Mouse (Mus musculus) ovary, postnatal 10 days (tissue): Measurements from ENCODE around the gene Nrsn2.
"Not testable (repeated sequence)": the region's sequence is repeated elsewhere in the genome, so short reads cannot be mapped to it uniquely, and the experiment has no call there.

ENCODE experiments used
- DNase-seq: peaks from one replicate; pipeline ENCODE4 v3.0.0; 2022; ENCODE audit warnings: low spot score

Gene Nrsn2

DNA sequence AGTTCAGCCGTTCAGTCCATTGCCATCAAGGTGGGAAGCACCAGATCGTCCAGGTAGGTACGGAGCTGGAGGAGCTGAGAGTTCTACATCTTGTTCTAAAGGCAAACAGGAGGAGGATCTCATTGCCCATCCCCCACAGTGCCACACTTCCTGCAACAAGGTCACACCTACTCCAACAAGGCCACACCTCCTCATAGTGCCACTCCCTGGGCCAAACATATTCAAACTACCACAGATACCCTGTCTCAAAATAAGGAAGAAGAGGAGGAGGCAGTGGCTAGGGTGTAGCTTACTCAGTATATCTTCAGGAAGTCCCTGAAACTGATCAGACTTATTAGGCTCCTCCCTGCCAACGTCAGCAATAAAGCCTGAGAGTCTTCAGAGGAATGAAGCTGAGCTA, 7.8 kb upstream of the Nrsn2 start:
- DNase-seq, result no peak

DNA sequence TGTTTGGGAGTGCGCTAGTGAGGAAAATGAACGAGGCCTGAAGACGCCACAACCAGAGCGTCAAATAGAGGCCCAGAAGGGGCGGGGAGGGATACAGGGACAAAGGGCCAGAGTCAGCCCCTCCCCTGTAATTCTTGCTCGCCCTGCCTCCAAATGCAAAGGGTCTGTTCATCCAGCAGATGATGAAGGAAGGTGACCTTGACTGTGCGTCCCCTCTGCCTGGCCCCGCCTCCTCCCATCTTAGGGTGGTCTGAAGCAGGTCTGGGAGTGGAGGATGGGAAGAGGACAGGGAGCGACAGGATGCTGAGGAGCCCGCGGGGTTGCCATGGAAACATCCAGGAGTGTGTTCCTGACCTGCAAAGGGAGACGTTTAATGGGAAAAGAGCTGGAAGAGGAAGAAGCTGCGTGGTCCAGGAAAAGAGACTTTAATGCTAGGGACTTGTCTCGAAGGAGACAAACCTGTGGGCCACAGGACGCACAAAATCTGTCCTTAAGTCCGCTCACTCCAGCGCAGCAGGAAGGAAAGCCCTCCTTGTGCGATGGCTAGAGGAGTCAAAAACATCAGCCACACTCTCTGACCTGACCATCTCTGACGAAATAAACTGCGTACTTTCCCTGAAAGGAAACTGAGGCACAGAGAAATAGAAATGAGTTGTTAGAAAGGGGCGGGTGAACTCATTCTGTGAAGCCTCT, 640 bp downstream of the Nrsn2 start:
- DNase-seq, result no peak

DNA sequence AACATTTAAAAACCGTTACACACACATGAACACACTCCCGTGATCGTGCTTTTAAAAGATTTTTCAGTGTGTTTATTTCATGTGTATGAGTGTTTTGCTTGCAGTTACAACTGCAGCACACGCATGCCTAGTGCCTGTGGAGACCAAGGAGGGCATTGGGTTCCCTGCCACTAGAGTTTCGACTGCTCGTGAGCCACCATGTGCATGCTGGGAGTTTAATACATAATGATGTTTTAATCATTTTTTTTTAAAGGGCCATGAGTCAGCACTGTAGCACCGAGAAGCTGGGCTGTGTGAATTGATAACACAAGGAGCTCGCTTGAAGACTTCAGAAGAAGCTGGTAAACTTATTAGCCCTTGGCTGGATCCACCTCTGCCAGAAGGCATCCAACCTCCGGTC, 2.9 kb downstream of the Nrsn2 start:
- no peak for DNase-seq

DNA sequence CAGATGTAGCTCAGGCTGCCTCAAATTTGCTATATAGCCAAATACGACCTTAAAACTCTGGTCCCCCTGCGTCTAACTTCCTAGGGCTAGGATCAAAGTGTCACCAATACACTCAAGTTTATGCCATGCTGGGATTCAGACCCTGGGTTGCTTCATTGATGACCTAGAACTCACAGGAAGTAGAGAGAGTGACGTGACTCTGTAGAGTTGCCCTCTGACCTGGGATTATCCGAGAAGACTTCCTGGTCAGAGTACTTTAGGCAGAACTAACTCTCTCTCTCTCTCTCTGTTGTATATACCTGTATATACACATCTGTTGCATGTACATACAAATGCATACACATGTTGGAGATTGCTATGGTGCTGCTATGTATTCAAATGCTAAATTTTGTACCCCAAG, 3.8 kb downstream of the Nrsn2 start:
- DNase-seq, result no peak

DNA sequence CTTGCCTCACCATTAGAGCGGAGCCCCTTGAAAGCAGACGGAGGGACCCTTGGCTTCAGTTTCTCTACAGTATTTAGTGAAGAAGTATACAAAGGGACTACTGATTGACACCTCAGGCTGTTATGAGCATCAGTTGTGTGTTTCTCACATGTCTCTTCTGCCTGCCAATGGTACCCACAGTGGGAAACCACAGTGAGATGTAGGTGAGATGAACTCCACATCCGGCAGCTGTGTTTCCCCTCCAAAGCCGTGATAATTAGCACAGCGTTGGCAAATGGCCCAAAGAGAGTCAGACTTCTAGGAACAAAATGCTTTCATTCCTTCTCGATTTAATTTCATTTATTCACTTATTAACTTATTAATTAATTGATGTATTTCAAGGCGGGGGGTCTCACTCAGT, 4.3 kb downstream of the Nrsn2 start:
- DNase-seq, result no peak

DNA sequence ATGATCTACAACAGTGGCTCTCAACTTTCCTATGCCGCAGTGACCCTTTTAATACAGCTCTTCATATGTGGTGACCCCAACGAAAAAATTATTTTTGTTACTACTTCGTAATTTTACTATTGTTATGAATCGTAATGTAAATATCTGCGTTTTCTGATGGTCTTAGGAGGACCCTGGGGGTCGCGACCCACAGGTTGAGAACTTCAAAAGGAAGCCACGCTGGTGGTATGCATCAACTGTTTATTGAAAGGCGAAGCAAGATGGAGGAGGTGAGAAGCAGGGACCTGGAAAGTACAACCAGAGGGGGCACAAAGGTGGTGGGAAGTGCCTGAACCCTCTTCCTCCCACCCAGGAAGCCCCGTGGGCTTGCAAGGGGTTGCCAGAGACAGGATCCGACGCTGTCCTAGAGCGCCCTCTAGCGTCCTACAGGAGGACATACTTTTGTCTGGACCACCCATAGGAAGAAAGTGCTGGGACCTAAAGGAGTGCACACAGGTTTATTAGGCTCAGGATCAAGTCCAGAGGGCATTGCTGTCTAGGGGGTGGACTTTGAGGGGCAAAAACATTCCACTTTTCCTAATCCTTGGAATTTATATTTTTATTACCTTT, 7.8 kb downstream of the Nrsn2 start:
- DNase-seq, result no peak

DNA sequence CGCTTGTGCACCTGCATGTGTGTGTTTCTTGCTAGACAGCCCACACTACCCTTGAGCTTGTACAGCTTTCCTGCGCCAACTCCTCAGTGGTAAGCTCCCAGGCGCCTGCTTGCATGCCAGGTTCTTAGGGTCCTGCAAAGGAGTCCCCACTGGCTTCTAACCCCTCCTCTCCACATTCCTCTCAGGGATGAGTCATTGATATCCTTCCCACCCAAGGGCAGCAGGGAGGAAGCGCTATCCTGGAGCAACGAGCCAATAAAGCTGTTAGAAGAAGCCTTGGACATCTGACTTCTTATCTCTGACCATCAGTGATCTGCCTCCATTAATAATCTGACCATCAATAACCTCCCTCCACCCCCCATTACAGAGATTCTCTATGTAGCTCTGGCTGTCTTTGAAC, 8.5 kb downstream of the Nrsn2 start:
- DNase-seq, result no peak

DNA sequence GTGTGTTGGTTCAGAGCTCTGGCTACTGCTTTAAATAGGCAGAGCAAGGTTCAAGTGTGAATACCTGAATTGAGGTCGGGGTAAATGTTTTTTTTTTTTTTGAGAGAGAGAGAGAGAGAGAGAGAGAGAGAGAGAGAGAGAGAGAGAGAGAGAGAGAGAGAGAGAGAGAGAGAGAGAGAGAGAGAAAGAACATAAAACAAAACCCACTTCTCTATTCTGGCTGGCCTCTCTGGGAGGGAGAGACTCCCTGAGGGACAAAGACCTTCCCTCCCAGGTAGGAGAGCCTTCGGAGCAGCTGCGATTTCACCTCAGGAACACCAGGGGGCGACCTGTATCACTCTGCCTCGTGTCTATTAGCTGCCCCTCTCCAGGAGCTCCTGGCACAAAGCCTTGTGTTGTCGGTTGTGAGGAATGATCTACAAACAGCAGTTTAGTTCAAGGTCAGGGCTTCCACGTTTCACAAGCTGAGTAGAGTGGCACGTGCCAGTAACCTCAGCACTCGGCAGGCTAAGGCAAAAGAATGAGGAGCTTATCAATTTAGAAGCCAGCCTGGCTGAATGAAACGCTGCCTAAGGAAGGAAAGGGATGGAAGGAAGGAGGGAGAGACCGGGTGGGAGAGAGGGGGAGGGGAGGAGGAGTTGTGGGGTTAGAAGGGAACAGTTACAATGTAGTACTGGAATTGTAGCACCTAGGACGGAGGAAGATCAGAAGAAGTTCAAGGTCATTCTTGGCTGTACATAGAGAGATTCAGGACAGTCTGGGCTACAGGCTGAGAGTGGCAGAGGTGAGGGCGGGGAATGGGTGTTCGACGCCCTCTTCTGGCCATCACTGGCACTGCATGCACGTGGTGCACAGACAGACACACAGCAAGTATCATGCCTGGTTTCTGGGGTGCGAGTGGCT, 12.9 kb downstream of the Nrsn2 start:
- peak; percentile 44 for DNase-seq

DNA sequence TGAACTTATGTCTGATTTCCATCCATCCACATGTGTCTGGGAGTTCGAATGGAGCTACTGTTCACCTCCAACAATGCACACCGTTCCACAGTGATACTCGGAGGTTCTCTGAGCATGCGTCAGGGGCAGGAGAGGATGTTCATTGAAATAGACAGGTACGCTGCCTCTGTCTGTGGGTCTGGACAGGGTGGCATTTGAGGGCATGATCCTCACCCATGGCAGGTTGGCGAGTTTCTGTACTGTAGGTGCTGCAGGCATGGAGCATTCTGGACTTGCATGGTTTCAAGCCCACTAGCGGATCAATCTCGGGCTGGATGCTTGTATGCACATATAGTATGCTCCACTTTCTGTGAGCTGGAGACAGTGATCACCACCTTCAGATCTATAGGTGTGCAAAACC, 15.2 kb downstream of the Nrsn2 start:
- no peak for DNase-seq

DNA sequence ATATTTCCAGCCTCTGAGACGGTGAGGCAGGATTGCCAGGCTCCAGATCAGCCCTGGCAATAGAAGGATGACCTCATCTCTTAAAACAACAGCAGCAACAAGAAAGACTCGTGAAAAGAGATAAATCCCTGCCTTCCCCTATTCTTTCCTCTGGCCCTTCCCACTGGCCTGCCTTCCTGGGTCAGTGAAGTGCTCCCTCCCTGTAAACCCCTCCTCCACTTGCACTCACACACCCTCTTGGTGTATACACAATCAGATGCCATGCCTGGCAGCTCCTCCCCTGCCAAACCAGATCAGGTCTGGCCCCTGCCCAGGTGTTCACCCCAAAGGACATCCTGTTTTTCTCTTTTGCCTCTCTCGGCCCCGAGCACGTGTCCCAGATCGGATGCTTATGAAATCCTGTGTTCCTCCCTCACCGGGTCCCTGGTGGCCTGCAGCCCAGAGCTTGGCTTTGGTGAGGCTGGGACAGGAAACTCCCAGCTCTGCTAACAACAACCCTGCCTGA, 16.1 kb downstream of the Nrsn2 start:
- peak; percentile 33 for DNase-seq

DNA sequence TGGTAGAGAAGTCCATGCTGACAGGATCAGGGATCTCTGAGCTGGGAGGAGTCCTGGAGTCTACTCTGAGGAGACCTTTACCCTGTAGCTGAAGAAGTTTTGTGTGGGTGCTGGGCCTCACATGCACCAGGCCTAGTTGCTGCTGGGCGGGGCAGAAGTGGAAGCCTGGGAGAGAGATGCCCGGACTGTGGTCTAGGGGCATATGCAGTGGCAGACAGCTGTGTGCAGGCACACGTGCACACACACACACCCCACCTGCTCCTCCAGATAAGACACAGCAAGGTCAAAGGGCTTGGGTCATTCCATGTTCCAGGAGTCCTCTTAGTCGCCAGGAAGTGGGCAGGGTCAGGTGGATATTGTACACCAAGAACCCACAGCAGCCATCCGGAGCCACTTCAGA, 16.8 kb downstream of the Nrsn2 start:
- DNase-seq, result no peak

DNA sequence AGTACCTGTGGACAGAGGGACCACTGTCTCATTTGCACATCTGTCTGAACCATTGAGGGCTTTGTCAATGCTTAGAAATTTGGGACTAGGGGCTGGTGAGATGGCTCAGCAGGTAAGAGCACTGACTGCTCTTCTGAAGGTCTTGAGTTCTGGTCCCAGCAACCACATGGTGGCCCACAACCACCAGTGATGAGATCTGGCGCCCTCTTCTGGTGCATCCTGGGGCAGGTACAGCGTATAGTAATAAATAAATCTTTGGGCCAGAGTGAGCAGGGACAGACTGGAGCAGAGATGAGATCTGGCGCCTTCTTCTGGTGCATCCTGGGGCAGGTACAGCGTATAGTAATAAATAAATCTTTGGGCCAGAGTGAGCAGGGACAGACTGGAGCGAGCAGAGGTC, 17.5 kb downstream of the Nrsn2 start:
- DNase-seq, result not testable (repeated sequence)

DNA sequence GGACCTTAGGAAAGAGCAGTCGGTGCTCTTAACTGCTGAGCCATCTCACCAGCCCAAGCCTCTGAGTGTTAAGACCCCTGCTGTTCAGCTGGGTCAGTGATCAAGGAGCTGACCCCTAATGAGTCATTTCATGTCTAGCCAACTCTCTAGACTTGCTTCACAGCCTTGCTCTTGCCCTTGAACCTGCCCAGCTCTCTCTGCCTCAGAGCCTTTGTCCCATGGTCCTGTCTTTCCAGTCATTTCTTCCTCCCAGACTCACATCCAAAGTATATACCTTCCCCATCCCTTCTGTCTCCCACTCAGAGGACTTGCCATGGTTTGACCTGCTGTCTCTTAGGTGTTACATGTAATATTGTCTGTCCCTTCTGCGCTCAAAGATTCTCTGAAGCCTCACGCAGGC, 19.2 kb downstream of the Nrsn2 start:
- no peak for DNase-seq

DNA sequence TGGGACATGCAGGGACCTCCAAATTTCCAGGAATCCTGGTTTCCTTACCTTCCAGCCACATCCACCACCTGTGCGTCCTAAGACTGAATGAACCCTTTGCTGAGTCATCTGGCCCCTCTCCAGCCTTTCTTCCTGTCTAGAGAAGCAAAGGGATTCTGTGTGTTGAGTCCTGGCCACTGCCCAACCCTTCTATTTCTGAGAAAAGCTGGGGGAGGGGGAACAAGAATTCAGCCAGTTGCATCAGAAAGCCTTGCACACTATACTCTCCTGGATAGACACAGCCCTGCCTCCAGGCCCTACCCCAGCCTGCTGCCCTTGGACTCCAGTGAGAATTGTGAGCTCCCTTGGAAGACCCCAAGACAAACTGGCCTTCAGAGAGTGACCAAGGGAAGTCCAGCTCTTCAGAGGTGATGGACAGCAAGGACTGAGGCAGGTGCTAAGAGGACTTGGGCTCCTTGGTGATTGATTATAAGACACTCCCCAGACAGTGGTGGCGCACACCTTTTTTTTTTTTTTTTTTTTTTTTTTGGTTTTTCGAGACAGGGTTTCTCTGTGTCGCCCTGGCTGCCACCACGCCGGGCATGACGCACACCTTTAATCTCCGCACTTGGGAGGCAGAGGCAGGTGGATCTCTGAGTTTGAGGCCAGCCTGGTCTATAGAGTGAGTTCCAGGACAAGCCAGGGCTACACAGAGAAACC, 26.4 kb downstream of the Nrsn2 start:
- no peak for DNase-seq

DNA sequence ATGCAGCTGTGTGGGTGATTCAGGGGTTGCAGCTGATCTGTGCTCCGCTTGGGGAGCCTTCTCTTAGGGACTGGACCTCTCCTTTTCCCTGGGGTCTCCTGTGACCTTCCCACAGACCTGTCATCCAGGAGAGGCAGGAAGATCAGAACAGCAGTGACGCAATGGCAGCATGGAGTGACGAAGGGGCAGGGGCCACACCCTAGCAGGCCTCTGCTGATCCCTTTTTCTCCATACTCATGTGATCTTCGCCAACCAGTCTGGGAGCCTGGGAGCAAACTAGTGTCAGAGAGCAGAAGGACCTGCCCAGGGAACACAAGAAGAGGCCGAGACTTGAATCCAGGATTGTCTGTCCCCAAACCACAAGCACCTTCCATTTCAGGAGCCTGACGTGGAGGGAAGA, 27.2 kb downstream of the Nrsn2 start:
- DNase-seq, result no peak

DNA sequence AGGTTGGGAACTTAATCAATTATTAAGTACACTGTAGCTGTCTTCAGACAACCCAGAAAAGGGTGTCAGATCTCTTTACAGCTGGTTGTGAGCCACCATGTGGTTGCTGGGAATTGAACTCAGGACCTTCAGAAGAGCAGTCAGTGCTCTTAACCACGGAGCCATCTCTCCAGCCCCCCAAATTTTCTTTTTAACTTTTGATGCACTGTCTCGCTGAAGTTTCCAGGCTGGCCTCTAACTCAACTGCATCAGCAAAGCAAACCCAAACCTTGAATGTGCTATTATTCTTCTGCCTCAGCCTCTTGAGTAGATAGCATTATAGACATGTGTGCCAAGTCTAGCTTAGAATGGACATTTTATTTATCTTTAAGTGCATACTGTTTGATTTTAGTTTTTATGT, 28.7 kb downstream of the Nrsn2 start:
- no peak for DNase-seq

DNA sequence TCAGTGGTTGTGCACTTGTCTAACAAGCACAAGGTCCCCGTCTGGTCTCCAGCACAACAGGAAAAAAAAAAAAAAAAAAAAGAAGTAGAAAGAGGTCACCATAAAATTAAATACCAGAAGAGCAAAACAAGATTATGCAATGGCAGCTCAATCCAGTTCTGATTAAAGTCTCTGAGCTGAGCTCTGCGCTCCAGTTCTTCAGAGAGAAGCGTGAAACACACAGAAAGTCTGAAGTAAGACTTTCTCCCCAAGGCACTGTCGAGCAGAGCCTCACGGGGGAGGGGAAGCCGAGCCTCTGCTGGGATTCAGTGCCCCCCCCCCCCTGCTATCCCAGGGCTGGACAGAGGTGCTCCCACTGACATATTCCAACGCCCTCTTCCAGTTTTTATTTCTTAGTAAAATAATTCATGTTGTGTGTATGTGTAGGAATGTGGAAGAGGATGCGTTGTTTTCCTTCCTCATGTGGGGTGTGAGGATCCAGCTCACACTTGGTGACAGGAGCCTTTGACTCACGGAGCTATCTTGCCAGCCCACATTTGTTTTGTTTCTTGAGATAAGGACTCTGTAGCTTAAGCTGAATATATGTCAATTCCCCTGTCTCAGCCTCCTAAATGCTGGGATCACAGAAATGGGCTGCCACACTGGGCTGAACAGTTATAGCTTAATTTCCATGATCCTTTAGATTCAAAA, 29.5 kb downstream of the Nrsn2 start:
- no peak for DNase-seq

DNA sequence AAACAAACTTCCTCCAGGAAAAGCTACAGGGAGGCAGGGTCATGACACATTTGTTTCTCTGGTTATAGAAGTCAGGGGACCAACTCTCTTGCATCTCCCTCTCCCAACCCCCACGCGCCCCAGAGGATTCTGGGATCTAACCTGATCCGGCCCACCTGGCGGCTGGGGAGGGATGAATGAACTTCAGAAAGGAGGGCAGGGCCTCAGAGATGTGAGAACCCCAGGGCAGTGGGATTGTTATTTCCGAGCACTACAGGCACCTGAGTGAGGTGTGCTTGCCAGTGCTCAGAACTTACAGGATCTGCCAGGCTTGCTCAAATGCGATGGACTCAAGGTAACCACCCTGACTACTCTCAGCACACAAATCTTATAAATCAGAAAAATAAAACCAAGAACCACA, 31.0 kb downstream of the Nrsn2 start:
- DNase-seq, result no peak

DNA sequence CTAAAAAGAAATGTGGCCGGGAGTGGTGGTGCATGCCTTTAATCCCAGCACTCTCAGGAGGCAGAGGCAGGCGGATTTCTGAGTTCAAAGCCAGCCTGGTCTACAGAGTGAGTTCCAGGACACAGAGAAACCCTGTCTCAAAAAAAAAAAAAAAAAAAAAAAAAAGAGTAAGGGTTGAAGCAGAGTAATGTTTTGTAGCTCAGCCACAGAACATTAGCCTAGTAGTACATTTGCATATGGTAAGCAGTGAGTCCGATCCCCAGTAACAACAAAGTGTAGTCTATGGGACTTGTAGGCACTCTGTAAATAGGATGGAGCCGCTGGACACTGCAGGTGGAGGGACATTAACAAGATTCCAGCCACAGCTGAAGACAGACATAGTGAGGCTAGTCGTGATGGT, 31.5 kb downstream of the Nrsn2 start:
- DNase-seq, result no peak

DNA sequence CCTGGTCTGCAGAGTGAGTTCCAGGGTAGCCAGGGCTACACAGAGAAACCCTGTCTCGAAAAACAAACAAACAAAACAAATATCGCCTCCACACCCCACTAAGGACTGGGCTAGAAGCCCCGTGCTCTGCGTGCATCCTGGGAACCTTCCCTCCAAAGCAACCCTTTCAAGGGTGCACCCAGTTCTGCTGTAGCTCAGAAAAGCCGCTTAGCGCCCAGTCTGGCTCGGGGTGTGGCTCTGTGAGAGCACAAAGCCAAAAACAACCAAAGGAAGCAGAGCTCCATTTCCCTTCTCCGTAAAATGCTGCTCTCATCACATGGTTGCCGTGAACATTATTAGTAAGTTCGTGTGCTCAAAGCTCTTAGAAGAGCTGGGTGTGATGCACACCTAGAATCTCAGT, 32.1 kb downstream of the Nrsn2 start:
- no peak for DNase-seq

DNA sequence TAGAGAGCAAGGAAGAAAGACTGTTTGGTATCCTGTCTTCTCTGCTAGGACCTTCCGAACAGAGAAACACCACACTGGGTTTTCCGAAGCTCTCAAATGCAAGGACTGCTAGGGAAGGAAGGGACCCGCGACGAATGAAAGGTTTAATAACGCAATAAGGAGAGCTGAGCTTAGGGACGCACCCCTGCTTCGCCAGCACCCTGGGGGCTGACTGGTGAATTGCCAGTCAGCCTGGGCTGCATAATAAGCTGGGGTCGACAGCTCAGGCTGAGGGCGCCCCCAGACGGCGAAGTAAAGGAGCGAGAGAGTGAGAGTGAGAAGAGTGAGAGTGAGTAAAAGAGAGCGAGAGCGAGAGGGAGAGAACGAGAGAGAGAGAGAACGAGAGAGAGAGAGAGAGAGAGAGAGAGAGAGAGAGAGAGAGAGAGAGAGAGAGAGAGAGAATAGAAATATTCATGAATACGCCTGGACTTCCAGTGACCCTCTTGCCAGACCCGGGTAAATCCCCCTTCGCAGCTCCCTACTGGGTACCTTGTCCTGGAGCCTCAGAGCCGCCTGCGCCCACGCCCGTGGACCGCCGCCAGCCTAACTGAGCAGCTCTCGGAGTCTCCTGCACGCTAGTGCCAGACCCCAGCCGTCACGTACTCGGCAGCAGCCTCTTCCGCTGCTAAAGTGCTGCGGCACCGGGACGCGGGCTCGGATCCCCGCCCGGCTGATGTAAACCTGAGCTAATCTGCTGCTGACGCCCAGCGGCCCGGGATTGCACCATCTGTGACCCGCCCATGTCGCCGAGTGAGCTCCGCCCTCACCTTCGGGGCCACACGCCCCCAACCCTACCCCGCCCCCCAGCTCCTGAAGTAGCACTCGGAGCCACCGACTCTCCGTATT, 32.9 kb downstream of the Nrsn2 start, which contains the start of gene Trib3:
Trib3 (minus strand) TSS at position 704 of the 885 bp plus-strand sequence.
- DNase-seq, result peak; percentile 29
